Mouse (Mus musculus) neural tube, embryonic 10.5 days (tissue): ENCODE results near the gene Ranbp1.
A peak's percentile ranks its signal among the peaks of the same experiment; 100 is the strongest.
"Not testable (repeated sequence)": the region's sequence is repeated elsewhere in the genome, so short reads cannot be mapped to it uniquely, and the experiment has no call there.

ENCODE experiments used
- DNase-seq: peaks from one replicate; pipeline ENCODE4 v3.0.0-alpha.2; 2017; ENCODE audit warnings: low spot score; ENCODE audit errors: extremely low spot score

Gene Ranbp1

GRCm38 (mm10) chr16:18248433-18249363, at the start of gene Ranbp1, which contains the start of gene Trmt2a:
Ranbp1 (minus strand) TSS chr16:18248732.
Trmt2a (plus strand) TSS chr16:18248679.
- peak; percentile 98 for DNase-seq

- DNase-seq, result not testable (repeated sequence)
These were observed 41.1 kb upstream of the Ranbp1 start for GRCm38 (mm10) chr16:18289614-18290013.

- DNase-seq, result peak; percentile 96
These were observed 40.6 kb upstream of the Ranbp1 start, which contains the start of gene Dgcr8 for GRCm38 (mm10) chr16:18289067-18289588. Dgcr8 (minus strand) TSS chr16:18289246.

GRCm38 (mm10) chr16:18288581-18289061, 40.1 kb upstream of the Ranbp1 start:
- no peak for DNase-seq

GRCm38 (mm10) chr16:18288166-18288565, 39.6 kb upstream of the Ranbp1 start:
- DNase-seq, result peak; percentile 39

- DNase-seq, result no peak
These were observed 26.6 kb upstream of the Ranbp1 start for GRCm38 (mm10) chr16:18275166-18275565.

GRCm38 (mm10) chr16:18268182-18268581, 19.6 kb upstream of the Ranbp1 start:
- no peak for DNase-seq

GRCm38 (mm10) chr16:18265024-18265423, 16.5 kb upstream of the Ranbp1 start:
- DNase-seq, result no peak

- no peak for DNase-seq
These were observed 9.7 kb upstream of the Ranbp1 start, which contains the start of gene Gm49776 for GRCm38 (mm10) chr16:18258221-18258620. Gm49776 (minus strand) TSS chr16:18258321.

GRCm38 (mm10) chr16:18253866-18254265, 5.3 kb upstream of the Ranbp1 start:
- DNase-seq, result no peak

- DNase-seq, result no peak
These were observed 4.2 kb upstream of the Ranbp1 start for GRCm38 (mm10) chr16:18252736-18253135.

- DNase-seq, result no peak
These were observed 2.6 kb upstream of the Ranbp1 start for GRCm38 (mm10) chr16:18250828-18251790.

GRCm38 (mm10) chr16:18250231-18250630, 1.7 kb upstream of the Ranbp1 start:
- no peak for DNase-seq

GRCm38 (mm10) chr16:18249364-18249967, 934 bp upstream of the Ranbp1 start:
- DNase-seq, result peak; percentile 57

- no peak for DNase-seq
These were observed 772 bp downstream of the Ranbp1 start for GRCm38 (mm10) chr16:18247521-18248399.

GRCm38 (mm10) chr16:18241581-18241980, 7.0 kb downstream of the Ranbp1 start:
- DNase-seq, result no peak

GRCm38 (mm10) chr16:18236676-18237501, 11.6 kb downstream of the Ranbp1 start:
- DNase-seq, result no peak

GRCm38 (mm10) chr16:18235389-18236065, 13.0 kb downstream of the Ranbp1 start:
- DNase-seq, result peak; percentile 68
